Comparison of ENCODE assay signal across 18 mouse cellular contexts in genomic region chr13:84057456-84057855, GRCm38 (mm10).
DNase-seq lines count a peak whose midpoint lies in the region; ATAC-seq and TF ChIP-seq lines count a peak whose summit lies in the region.
"Had no signal": no experiment of that assay in that cellular context is flagged by ENCODE, and none has a peak within 500 bp of the region (broad histone marks: within the 10 kb centered on the region; RNA-seq: fewer than 3 reads in every experiment).

No protein-coding gene starts in this region.

- no peaks in the 10 kb centered on the region for H3K4me1 ChIP-seq in kidney, postnatal 0 days (replicated peaks; ENCODE audit: insufficient read depth, low read length)
- peaks cover 58% of the 10 kb centered on the region for H3K4me1 ChIP-seq in forebrain, embryonic 15.5 days
- H3K4me1 ChIP-seq in midbrain, embryonic 10.5 days: peaks cover 68% of the 10 kb centered on the region
- peaks cover 54% of the 10 kb centered on the region for H3K4me1 ChIP-seq in neural tube, embryonic 13.5 days (replicated peaks)
- H3K4me1 ChIP-seq: embryonic facial prominence, embryonic 15.5 days; intestine, embryonic 15.5 days had no signal

- H3K36me3 ChIP-seq in kidney, postnatal 0 days (ENCODE audit: insufficient read depth, low read length): no peaks in the 10 kb centered on the region
- no peaks in the 10 kb centered on the region for H3K36me3 ChIP-seq in forebrain, embryonic 15.5 days
- H3K36me3 ChIP-seq in midbrain, embryonic 10.5 days: no peaks in the 10 kb centered on the region
- H3K36me3 ChIP-seq in neural tube, embryonic 13.5 days: no peaks in the 10 kb centered on the region
- H3K36me3 ChIP-seq: embryonic facial prominence, embryonic 15.5 days; intestine, embryonic 15.5 days; limb, embryonic 12.5 days had no signal

- DNase-seq in kidney, postnatal 0 days (ENCODE audit: low spot score): peak; percentile 16
- DNase-seq in kidney, adult 11 months: no peak
- no peak for DNase-seq in midbrain, embryonic 10.5 days (ENCODE audit: low spot score)
- no peak for DNase-seq in heart, postnatal 25 days (ENCODE audit: low spot score)
- DNase-seq in adrenal gland, adult 2 months: no peak
- no peak for DNase-seq in embryo, embryonic 10 days (ENCODE audit: low spot score)
- DNase-seq: gastrocnemius, postnatal 10 days; heart, postnatal 10 days; kidney, postnatal 36 days; lung, postnatal 14 days; right cerebral cortex, postnatal 25 days had no signal

- intact Hi-C loops in heart, postnatal 25 days (cut with DNase I): no loop called here

- H3K9ac ChIP-seq in kidney, postnatal 0 days (ENCODE audit: low read depth, low read length): no peak overlapping the region
- peak overlapping the region; percentile 35 for H3K9ac ChIP-seq in forebrain, embryonic 15.5 days (replicated peaks)
- peak overlapping the region; percentile 57; the same call in 1 of the 2 replicates for H3K9ac ChIP-seq in neural tube, embryonic 13.5 days
- H3K9ac ChIP-seq: embryonic facial prominence, embryonic 15.5 days; intestine, embryonic 15.5 days; limb, embryonic 12.5 days; liver, embryonic 14.5 days had no signal

- TF ChIP-seq CTCF in kidney, postnatal 0 days (IDR thresholded peaks at IDR 0.05; ENCODE audit: low read depth): no peak

- H3K27me3 ChIP-seq in kidney, postnatal 0 days (ENCODE audit: insufficient read depth, low read length): no peaks in the 10 kb centered on the region
- H3K27me3 ChIP-seq in forebrain, embryonic 15.5 days: no peaks in the 10 kb centered on the region
- H3K27me3 ChIP-seq in midbrain, embryonic 10.5 days (ENCODE audit: low read depth, poor library complexity, severe bottlenecking): no peaks in the 10 kb centered on the region
- H3K27me3 ChIP-seq in neural tube, embryonic 13.5 days: no peaks in the 10 kb centered on the region
- H3K27me3 ChIP-seq: embryonic facial prominence, embryonic 15.5 days; intestine, embryonic 15.5 days; limb, embryonic 12.5 days had no signal

- ATAC-seq in kidney, postnatal 0 days (replicated peaks; ENCODE audit: low FRiP score, low read depth): no peak
- ATAC-seq in forebrain, embryonic 15.5 days (replicated peaks): no peak
- no peak for ATAC-seq in neural tube, embryonic 13.5 days (ENCODE audit: low read depth)
- ATAC-seq: intestine, embryonic 15.5 days; Patski had no signal

- no peak overlapping the region for H3K4me3 ChIP-seq in kidney, postnatal 0 days (replicated peaks; ENCODE audit: low read depth, low read length)
- no peak overlapping the region for H3K4me3 ChIP-seq in forebrain, embryonic 15.5 days
- H3K4me3 ChIP-seq in midbrain, embryonic 10.5 days: no peak overlapping the region
- H3K4me3 ChIP-seq in neural tube, embryonic 13.5 days: no peak overlapping the region
- H3K4me3 ChIP-seq: embryonic facial prominence, embryonic 15.5 days; intestine, embryonic 15.5 days; limb, embryonic 12.5 days had no signal

- no peaks in the 10 kb centered on the region for H3K9me3 ChIP-seq in kidney, postnatal 0 days (replicated peaks; ENCODE audit: low read length)
- H3K9me3 ChIP-seq in forebrain, embryonic 15.5 days: no peaks in the 10 kb centered on the region
- no peaks in the 10 kb centered on the region for H3K9me3 ChIP-seq in midbrain, embryonic 10.5 days (replicated peaks)
- H3K9me3 ChIP-seq in neural tube, embryonic 13.5 days: no peaks in the 10 kb centered on the region
- H3K9me3 ChIP-seq: embryonic facial prominence, embryonic 15.5 days; intestine, embryonic 15.5 days; limb, embryonic 12.5 days had no signal

- H3K4me2 ChIP-seq in kidney, postnatal 0 days (ENCODE audit: low read length): no peak overlapping the region
- H3K4me2 ChIP-seq in forebrain, embryonic 15.5 days (replicated peaks): peak overlapping the region; percentile 30
- peak overlapping the region; percentile 36 for H3K4me2 ChIP-seq in neural tube, embryonic 13.5 days
- H3K4me2 ChIP-seq: embryonic facial prominence, embryonic 15.5 days; intestine, embryonic 15.5 days; limb, embryonic 12.5 days had no signal

- no peak overlapping the region for H3K27ac ChIP-seq in kidney, postnatal 0 days
- H3K27ac ChIP-seq in forebrain, embryonic 15.5 days (replicated peaks): peak overlapping the region; percentile 96
- peak overlapping the region; percentile 88 for H3K27ac ChIP-seq in midbrain, embryonic 10.5 days (replicated peaks)
- peak overlapping the region; percentile 94 for H3K27ac ChIP-seq in neural tube, embryonic 13.5 days (replicated peaks)
- H3K27ac ChIP-seq: embryonic facial prominence, embryonic 15.5 days; intestine, embryonic 15.5 days; limb, embryonic 12.5 days; liver, embryonic 14.5 days had no signal
